Mouse (Mus musculus) adrenal gland, adult 10 weeks (tissue): ENCODE data around the gene Pcnx2. TPM values are rescaled to one million over a fixed set of nuclear protein-coding genes. Genes with fewer than 3 reads are reported as not detected.

Experiments used
- polyA plus RNA-seq: library from polyadenylated mRNA; stranded (reverse); fragments of 350-450 nt; fragmentation: Illumina TruSeq; extraction: RNeasy Lipid Tissue Mini Kit (QIAGEN cat#74804); gene quantifications from one replicate; pipeline ENCODE4 v1.2.3, GENCODE M21; 2014; ENCODE audit warnings: low read depth, low replicate concordance

Gene Pcnx2
- not detected for polyA plus RNA-seq

DNA sequence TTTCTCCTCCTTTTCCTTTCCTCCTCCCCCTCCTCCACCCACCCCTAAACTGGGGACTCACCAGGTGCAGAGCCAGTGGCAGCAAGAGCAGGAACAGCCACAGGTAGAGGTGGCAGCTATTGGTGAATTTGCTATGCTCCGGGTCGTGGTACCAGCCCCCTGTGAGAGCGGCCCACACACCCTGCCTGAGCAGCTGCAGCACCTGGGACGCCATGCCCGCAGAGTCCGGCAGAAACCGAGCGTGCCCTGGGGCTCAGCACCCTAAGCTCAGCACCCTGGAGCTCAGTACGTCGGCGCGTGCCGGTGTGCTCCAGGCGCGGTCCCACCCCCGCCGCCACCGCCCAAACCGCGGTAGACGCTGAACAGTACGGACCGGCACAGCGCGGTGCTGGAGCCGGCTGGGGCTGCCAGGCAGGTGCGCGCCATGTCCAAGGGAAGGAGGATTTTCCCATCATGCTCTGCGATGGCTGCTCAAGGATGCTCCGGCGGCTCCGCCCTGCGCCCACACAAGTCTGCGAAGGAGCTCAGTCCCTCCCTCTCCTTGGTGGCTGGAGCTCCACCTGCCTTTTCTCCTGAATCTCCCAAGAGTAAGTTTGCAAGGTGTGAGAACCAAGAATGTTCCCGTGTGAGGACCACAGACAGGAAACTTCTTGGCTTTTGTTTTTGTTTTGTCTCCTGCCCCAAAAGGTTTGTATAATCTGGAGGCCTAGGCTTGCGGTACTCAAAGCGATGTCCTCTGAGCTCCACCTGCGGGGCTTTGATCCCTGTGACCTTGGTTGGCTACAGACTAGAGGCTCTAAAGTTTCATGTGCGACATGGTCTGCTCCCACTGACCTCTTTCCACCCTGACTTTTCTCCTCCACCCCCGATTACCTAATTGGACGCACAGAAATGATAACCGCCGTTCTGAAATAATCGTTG, at the start of gene Pcnx2:
Pcnx2 (minus strand) TSS at position 450 of the 921 bp plus-strand sequence.

DNA sequence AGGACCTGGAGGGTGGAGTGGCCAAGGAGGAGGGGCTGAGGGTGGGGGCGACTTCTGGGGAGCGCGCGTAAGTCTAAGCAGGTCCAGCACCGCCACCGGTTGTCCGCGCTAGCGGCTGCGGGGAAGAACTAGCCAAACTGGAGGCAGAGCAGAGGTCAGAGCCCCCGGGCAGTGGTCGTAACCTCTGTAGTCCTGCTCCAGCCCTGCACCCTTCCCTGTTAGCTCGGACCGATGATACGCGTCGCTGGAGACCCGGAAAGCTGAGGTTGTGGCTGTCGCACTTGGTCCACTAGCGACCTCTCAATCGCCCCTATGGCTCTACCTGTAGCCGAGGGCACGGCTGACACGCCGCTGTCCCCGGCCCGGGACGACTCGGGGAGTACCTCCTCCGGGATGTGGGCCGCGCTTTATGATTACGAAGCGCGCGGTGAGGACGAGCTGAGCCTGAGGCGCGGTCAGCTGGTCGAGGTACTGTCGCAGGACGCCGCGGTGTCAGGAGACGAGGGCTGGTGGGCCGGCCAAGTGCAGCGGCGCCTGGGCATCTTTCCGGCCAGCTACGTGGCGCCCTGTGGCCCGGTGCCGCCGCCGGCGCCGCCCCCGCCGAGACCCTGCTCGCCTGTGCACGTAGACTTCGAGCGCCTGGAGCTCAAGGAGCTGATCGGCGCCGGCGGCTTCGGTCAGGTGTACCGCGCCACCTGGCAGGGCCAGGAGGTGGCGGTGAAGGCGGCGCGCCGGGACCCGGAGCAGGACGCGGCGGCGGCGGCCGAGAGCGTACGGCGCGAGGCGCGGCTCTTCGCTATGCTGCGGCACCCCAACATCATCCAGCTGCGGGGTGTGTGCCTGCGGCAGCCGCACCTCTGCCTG, 12.5 kb upstream of the Pcnx2 start, which contains the start of gene Map3k21:
Map3k21 (plus strand) TSS at position 86 of the 864 bp plus-strand sequence.

GRCm38 (mm10) chr8:125729746-125730145, 168.4 kb downstream of the Pcnx2 start, which contains the start of gene Ntpcr:
Ntpcr (plus strand) TSS chr8:125729963.

Other genes starting within 250 kb of the Pcnx2 start
- 4.8 TPM for gene Map10, start 228.5 kb downstream of the Pcnx2 start, polyA plus RNA-seq
- gene Ntpcr, start 168.4 kb downstream of the Pcnx2 start, polyA plus RNA-seq = 9.4 TPM
- gene Map3k21, start 12.1 kb upstream of the Pcnx2 start, polyA plus RNA-seq = 0.82 TPM
- gene Kcnk1, start 96.9 kb upstream of the Pcnx2 start, polyA plus RNA-seq = 7.4 TPM